Mouse (Mus musculus) thymus, postnatal 0 days (tissue): ENCODE measurements around the gene Srrm3. TPM values are rescaled to one million over a fixed set of nuclear protein-coding genes. Genes with fewer than 3 reads are reported as not detected.

Experiments used
- DNase-seq: peaks from one replicate; pipeline ENCODE4 v3.0.0-alpha.2; 2015; ENCODE audit warnings: low spot score
- polyA plus RNA-seq: library from polyadenylated mRNA; unstranded; fragments of >200 nt; fragmentation: Nextera tagmentation; extraction: Ambion mirVana; gene quantifications from 2 replicates; pipeline ENCODE4 v1.2.1, GENCODE M21; 2015

Srrm3 gene
- polyA plus RNA-seq, 1 experiment from 2014 or later: not detected

GRCm38 (mm10) chr5:135903551-135904151, 97.0 kb downstream of the Srrm3 start:
- DNase-seq: peak; percentile 50

GRCm38 (mm10) chr5:135904259-135904658, 97.6 kb downstream of the Srrm3 start:
- DNase-seq: no peak

GRCm38 (mm10) chr5:135905320-135906225, 98.9 kb downstream of the Srrm3 start:
- no peak for DNase-seq

- DNase-seq: no peak
Observed at GRCm38 (mm10) chr5:135906846-135907245, 100.2 kb downstream of the Srrm3 start.

GRCm38 (mm10) chr5:135907256-135907655, 100.6 kb downstream of the Srrm3 start:
- DNase-seq: no peak

GRCm38 (mm10) chr5:135908185-135908584, 101.5 kb downstream of the Srrm3 start:
- no peak for DNase-seq

GRCm38 (mm10) chr5:135908989-135909388, 102.3 kb downstream of the Srrm3 start:
- DNase-seq: no peak

- no peak for DNase-seq
Observed at GRCm38 (mm10) chr5:135909646-135910045, 103.0 kb downstream of the Srrm3 start.

- DNase-seq: no peak
Observed at GRCm38 (mm10) chr5:135910813-135911212, 104.1 kb downstream of the Srrm3 start.

- DNase-seq: no peak
Observed at GRCm38 (mm10) chr5:135911633-135912220, 105.0 kb downstream of the Srrm3 start.

- peak; percentile 21 for DNase-seq
Observed at GRCm38 (mm10) chr5:135913201-135913600, 106.5 kb downstream of the Srrm3 start.

GRCm38 (mm10) chr5:135914156-135914555, 107.5 kb downstream of the Srrm3 start:
- no peak for DNase-seq

- no peak for DNase-seq
Observed at GRCm38 (mm10) chr5:135916051-135916565, 109.4 kb downstream of the Srrm3 start.

GRCm38 (mm10) chr5:135916601-135917000, 109.9 kb downstream of the Srrm3 start:
- DNase-seq: no peak

- DNase-seq: no peak
Observed at GRCm38 (mm10) chr5:135917327-135918058, 110.8 kb downstream of the Srrm3 start.

GRCm38 (mm10) chr5:135918059-135918437, 111.4 kb downstream of the Srrm3 start:
- no peak for DNase-seq

- DNase-seq: no peak
Observed at GRCm38 (mm10) chr5:135918593-135918992, 111.9 kb downstream of the Srrm3 start.

GRCm38 (mm10) chr5:135919902-135920301, 113.2 kb downstream of the Srrm3 start:
- DNase-seq: no peak

- no peak for DNase-seq
Observed at GRCm38 (mm10) chr5:135923901-135924300, 117.2 kb downstream of the Srrm3 start.
